Mouse (Mus musculus): ENCODE results near the gene Frmd8. TPM values are rescaled to one million over a fixed set of nuclear protein-coding genes. Genes with fewer than 3 reads are reported as not detected.

Gene Frmd8
- polyA plus RNA-seq, 1 experiment from 2014 or later, result 17.6 TPM

DNA sequence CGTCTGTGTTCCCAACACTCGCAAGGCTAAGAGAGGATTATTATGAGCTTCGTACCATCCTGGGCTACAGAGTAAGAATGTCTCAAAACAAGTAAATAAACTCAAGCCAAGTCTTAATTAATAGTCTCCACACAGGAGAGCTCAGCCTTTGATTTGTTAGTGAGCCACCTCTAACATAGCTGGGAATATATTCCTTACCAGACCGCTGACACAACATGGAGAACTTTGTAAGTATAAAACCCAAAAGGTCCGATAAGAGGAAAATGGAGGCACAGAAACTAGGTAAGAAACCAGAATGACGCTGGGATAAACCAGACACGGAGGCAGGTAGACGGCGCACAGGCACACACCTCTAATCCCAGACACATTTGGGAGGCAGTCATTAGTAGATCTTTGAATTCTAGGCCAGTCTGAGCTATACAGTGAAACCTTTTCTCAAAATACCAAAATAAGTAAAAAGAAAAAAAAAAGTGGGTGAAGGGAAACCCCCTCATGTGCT, 34.1 kb downstream of the Frmd8 start:
- ATAC-seq (ENCODE audit: low FRiP score, low read depth), result no peak
- H3K36me3 ChIP-seq, result no peaks in the 10 kb centered on the region
- WGBS, result 87% methylated on average over 9 of the region's 9 CpGs
- no peak overlapping the region for H3K27ac ChIP-seq (replicated peaks)
- H3K9ac ChIP-seq, result no peak overlapping the region
- no peak overlapping the region for H3K4me3 ChIP-seq
- H3K27me3 ChIP-seq, result no peaks in the 10 kb centered on the region
- H3K4me1 ChIP-seq (replicated peaks), result peaks cover 38% of the 10 kb centered on the region
- no peaks in the 10 kb centered on the region for H3K9me3 ChIP-seq
- H3K4me2 ChIP-seq, result no peak overlapping the region

DNA sequence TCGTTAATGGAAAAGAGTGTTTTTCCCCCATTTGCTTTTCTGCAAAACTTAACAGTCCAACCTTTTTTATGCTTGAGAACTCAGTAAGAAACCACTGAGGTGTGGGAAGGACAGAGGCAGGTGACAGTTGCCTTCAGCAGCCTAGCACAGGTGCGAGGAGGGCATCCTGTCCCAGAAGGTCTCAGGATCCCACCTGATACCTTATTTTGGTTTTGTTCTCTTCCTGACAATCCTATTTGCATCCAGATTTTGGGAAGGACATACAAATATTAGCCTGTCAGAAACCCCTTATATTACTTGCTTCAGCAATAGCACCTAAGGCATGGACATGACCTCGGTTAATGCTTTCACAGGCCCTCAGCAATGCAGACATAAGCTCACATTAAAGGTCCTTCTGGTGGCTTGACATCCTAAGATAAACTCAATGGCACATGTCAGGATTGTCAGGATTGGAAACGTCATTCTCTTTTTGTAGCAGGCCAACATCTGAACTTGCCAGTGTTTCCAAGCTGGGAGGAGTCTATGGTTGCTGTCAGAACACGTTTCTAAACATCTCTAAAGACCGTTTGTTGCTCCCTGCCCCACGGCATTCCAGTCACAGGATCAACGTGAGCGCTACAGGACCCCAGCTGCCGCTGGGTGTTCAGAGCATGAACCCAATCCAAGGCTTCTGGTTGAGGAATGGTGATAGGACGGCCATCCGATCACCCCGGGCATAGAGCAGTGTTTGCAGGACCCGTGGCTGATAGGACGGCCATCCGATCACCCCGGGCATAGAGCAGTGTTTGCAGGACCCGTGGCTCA, 34.8 kb downstream of the Frmd8 start:
- Histone ChIP-seq H3K27ac (replicated peaks) (no peak overlapping the region), H3K4me3 (no peak overlapping the region), H3K27me3 (no peaks in the 10 kb centered on the region), H3K9me3 (no peaks in the 10 kb centered on the region), H3K36me3 (no peaks in the 10 kb centered on the region), H3K9ac (no peak overlapping the region), H3K4me2 (no peak overlapping the region), H3K4me1 (replicated peaks) (peaks cover 35% of the 10 kb centered on the region)
- no peak for ATAC-seq (ENCODE audit: low FRiP score, low read depth)
- WGBS, result 79% methylated on average over 18 of the region's 18 CpGs

DNA sequence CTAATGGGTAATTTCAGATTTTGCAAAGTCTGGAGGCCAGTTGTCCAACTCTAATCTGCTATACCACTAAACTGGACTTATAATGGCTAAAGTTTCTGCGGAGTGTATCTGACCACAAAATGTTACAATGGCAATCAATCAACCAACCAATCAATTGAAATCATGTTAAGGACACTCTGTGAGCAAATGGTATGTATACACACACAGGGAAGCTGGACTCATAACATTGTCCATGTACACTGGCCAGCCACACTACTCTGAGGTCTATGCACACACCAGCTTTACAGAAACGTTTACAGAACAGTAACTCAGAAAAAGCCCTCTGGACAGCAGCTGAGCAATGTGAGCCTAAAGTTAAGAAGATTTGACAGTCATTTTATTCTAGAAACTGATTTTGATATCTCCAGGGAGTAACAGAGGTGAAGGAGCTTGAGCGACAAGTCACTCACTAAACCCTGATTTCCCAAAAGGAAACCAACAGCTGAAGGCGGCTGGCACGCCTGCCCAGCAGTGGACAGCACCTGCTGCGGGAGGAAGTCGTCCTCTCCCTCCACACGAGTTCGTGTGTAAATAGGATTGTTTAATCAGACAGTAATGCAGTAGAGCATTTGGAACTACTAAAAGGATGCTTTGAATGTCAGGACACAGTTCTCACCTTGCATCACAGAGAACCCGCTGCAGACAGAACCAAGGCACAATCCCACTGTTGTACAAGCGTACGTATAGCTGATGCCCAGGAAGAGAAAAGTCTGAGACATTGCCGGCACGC, 35.6 kb downstream of the Frmd8 start:
- 71% methylated on average over 14 of the region's 14 CpGs for WGBS
- no peaks in the 10 kb centered on the region for H3K36me3 ChIP-seq
- no peak for ATAC-seq (ENCODE audit: low FRiP score, low read depth)

DNA sequence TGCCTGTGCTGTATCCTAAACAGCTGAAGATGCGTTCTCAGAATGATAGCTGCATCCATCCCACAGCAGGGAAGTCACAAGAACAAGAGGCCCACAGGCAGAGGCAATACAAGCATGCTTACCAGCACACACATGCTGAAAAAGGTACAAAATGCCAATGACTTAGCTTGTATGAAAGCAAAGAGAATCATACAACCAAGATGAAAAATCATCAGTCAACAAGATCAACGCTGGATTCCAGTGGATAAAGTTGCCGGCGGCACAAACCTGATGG, 36.2 kb downstream of the Frmd8 start:
- WGBS, result 90% methylated on average over 4 of the region's 4 CpGs
- no peak for ATAC-seq (ENCODE audit: low FRiP score, low read depth)
- peaks cover 20% of the 10 kb centered on the region for H3K4me1 ChIP-seq (replicated peaks)

More for the DNA sequence above, 35.6 kb downstream of the Frmd8 start:
- Histone ChIP-seq H3K4me2 (no peak overlapping the region), H3K27ac (replicated peaks) (no peak overlapping the region), H3K4me1 (replicated peaks) (peaks cover 27% of the 10 kb centered on the region), H3K27me3 (no peaks in the 10 kb centered on the region), H3K4me3 (no peak overlapping the region), H3K9me3 (no peaks in the 10 kb centered on the region), H3K9ac (no peak overlapping the region)

DNA sequence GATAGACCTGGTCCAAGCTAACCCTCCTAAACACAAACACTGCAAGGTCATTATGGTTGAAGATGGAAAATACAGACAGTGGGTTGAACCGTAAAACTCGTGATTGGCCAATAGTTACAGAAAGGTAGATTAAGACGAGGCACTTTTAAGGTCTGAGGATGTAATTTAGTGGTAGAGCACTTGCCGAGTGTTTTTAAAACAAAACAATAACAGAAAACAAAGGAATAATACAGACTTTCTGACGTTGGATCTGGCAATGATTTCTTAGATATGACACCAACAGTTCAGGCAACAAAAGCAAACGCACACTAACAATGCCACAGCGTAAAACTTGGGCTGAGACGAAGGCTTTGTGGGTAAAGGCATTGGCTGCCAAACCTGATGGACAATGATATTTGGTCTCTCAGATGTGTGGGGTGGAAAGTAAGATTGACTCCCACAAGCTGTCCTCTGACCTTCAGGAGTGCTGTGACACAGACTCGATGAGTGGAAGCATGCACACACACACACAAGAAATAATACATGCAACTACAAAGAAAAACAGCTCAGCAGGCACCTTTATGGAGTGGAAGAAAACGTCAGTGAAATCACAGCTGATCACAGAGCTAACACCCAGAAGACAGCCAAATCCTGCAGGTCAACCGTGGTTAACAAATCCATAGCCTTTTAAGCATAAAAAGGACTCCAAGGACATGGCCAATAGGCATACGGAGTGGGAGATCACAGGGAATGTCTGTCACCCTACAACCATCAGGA, 36.8 kb downstream of the Frmd8 start:
- no peaks in the 10 kb centered on the region for H3K27me3 ChIP-seq
- no peaks in the 10 kb centered on the region for H3K9me3 ChIP-seq
- H3K36me3 ChIP-seq, result no peaks in the 10 kb centered on the region
- no peak overlapping the region for H3K4me3 ChIP-seq
- 78% methylated on average over 12 of the region's 12 CpGs for WGBS
- H3K4me1 ChIP-seq (replicated peaks), result peaks cover 15% of the 10 kb centered on the region
- no peak overlapping the region for H3K9ac ChIP-seq
- H3K4me2 ChIP-seq, result no peak overlapping the region
- ATAC-seq (ENCODE audit: low FRiP score, low read depth), result no peak
- H3K27ac ChIP-seq (replicated peaks), result no peak overlapping the region

More for the DNA sequence above, 36.2 kb downstream of the Frmd8 start:
- no peaks in the 10 kb centered on the region for H3K36me3 ChIP-seq
- no peak overlapping the region for H3K27ac ChIP-seq (replicated peaks)
- no peaks in the 10 kb centered on the region for H3K27me3 ChIP-seq
- H3K4me2 ChIP-seq, result no peak overlapping the region
- no peaks in the 10 kb centered on the region for H3K9me3 ChIP-seq
- no peak overlapping the region for H3K4me3 ChIP-seq
- no peak overlapping the region for H3K9ac ChIP-seq

DNA sequence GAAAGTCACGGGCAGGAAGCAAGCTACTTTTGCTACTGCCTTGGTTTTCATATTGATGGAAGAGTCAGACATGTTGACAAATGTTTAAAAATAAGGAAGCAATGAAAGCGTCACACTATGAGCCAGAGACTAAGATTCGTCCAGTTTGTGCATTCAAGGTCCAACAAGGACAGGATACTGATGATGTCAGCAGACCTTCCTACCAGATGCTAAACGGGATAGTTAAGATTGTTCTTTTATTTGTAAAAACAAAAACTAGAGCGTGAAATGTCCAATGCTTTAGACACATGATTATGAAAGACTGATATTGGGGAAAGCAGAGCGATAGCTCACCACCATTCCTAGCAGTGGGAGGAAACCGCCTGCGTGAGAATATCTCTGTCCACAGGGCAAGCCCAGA, 37.5 kb downstream of the Frmd8 start:
- ATAC-seq (ENCODE audit: low FRiP score, low read depth), result no peak
- Histone ChIP-seq H3K4me2 (no peak overlapping the region), H3K27me3 (no peaks in the 10 kb centered on the region), H3K27ac (replicated peaks) (no peak overlapping the region), H3K4me3 (no peak overlapping the region), H3K4me1 (replicated peaks) (peaks cover 8% of the 10 kb centered on the region; the same call in 1 of the 2 replicates), H3K9me3 (no peaks in the 10 kb centered on the region), H3K9ac (no peak overlapping the region), H3K36me3 (no peaks in the 10 kb centered on the region)
- WGBS, result 86% methylated on average over 8 of the region's 8 CpGs

DNA sequence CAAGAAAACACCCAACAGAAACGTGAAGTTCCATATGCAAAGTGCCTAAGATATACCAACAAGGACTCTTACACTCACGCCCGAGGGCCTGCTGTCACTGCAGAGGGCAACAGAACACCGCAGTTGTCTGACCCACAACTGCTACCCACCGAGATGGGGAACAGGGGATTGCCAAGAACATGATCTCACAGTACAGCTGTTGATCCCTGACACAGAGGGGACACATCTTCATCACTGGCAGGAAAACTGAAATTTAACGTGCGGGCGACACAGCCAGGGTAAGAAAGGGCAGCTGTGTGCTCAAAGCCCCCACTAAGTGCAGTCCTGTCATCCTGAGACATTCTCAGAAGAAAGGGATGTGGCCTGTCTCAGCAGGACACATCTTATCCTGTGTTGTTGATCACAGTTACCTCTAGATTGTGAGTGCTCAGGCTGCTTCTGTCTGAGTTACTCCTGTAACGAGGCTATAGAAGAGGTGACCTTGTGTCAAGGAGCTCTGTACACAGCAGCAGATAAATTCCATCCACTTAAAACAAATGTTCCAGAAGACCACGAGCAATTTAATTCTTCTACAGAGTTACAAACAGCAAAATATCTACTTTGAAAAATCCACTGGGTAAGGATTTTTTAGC, 38.0 kb downstream of the Frmd8 start:
- no peaks in the 10 kb centered on the region for H3K9me3 ChIP-seq
- H3K4me2 ChIP-seq, result no peak overlapping the region
- H3K27ac ChIP-seq (replicated peaks), result no peak overlapping the region
- H3K4me3 ChIP-seq, result no peak overlapping the region
- ATAC-seq (ENCODE audit: low FRiP score, low read depth), result no peak
- no peaks in the 10 kb centered on the region for H3K36me3 ChIP-seq
- 0 out of 2 replicates have a peak, but pooled peaks cover 3% of the 10 kb centered on the region for H3K4me1 ChIP-seq (replicated peaks)
- no peak overlapping the region for H3K9ac ChIP-seq
- no peaks in the 10 kb centered on the region for H3K27me3 ChIP-seq
- 74% methylated on average over 10 of the region's 10 CpGs for WGBS

DNA sequence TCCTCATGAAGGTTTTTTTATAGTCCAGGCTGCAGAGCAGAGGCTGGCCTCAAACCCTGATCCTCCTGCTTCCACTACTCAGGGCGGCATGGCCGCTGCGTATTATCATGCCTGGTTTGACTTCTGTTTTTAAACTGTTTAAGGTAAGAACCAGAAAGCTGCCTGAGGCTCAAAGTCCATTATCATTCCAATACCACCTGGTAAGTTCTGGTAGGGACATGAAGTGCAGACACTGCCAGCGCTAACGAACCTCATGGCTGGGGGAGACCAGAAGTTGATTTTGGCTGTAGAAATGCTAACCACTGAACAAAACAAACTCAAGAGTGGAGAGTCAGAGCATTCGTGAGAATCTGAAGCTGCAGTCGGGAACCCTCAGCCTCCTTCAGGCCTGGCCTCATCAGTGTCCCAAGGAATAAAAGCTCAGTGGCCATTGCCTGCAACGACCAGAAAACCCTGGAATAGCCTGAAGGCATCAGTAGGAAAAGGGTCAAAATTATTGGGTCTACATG, 39.1 kb downstream of the Frmd8 start:
- H3K9ac ChIP-seq, result no peak overlapping the region
- H3K27ac ChIP-seq (replicated peaks), result no peak overlapping the region
- ATAC-seq (ENCODE audit: low FRiP score, low read depth), result no peak
- 78% methylated on average over 8 of the region's 8 CpGs for WGBS
- no peak overlapping the region for H3K4me3 ChIP-seq
- no peaks in the 10 kb centered on the region for H3K36me3 ChIP-seq
- H3K4me2 ChIP-seq, result no peak overlapping the region
- no peaks in the 10 kb centered on the region for H3K4me1 ChIP-seq (replicated peaks)
- no peaks in the 10 kb centered on the region for H3K27me3 ChIP-seq
- H3K9me3 ChIP-seq, result no peaks in the 10 kb centered on the region

DNA sequence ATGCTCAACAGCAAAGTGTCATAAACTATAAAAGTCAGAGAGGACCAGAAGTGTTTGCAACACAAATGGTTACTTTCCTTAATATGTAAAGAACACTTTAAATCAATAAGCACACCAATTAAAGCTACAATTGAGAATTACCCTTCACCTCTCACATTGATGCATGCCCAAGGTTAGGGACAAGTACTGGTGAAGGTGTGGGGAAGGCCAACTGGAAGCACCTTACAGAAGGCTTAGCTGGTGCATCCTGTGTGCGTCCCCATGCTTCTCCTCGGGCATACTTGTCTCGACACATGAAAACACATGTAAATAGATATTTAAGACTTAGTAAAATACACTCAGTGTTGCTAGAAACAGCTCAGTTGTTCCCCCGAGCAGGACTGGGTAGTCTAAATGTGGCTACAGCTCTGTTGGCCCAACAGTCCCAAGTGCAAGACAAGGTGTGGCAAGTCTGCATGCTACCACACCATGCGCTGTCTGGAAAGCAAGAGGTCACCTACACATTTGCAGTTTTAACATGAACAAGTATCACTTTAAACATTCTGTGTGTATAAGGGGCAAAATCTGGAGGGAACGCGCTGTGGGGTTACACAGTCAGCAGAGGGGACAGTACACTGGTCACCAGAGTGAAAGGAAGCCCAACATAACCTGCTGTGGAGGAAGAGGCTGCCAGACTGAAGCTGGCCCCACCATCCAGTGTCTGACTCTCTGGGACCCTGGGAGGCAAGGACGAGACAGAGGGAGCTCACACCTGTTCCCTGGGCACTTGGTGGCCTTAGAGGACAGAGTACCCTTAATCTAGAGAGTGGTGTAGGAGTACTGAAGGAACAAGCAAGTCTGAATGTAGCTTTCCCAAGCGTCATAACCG, 39.8 kb downstream of the Frmd8 start:
- no peak overlapping the region for H3K9ac ChIP-seq
- no peaks in the 10 kb centered on the region for H3K36me3 ChIP-seq
- no peak overlapping the region for H3K4me3 ChIP-seq
- no peak overlapping the region for H3K4me2 ChIP-seq
- ATAC-seq (ENCODE audit: low FRiP score, low read depth), result no peak
- no peaks in the 10 kb centered on the region for H3K4me1 ChIP-seq (replicated peaks)
- WGBS, result 90% methylated on average over 10 of the region's 10 CpGs
- no peak overlapping the region for H3K27ac ChIP-seq (replicated peaks)
- H3K27me3 ChIP-seq, result no peaks in the 10 kb centered on the region
- H3K9me3 ChIP-seq, result no peaks in the 10 kb centered on the region

DNA sequence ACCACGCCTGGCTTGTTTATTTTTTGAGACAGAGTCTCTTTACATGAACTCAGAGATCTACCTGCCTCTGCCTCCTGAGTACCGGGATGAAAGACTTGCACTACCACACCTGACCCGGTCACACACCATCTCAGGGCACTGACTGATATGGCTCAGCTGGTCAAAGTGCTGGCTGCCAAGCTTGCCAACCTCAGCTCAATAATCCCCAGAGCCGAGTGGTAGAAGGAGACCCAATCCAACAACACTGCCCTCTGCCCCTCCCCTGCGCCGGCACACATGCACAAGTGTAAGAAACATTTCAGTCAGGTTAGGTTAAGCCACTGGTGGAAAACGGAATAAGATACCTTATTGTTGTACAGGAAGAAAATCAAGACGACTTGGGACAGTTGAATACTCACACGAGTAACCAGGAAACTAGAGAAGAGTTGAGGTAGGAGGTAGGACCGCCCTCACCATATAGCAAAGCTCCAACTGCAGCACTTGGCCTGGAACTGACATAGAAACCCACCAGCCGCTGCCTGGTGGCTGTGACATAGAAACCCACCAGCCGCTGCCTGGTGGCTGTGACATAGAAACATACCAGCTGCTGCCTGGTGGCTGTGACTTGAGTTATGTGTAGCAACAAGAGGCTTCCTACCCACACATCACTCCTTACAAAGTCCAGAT, 40.7 kb downstream of the Frmd8 start:
- Histone ChIP-seq H3K9ac (no peak overlapping the region), H3K27me3 (no peaks in the 10 kb centered on the region), H3K36me3 (no peaks in the 10 kb centered on the region), H3K4me3 (no peak overlapping the region), H3K9me3 (no peaks in the 10 kb centered on the region), H3K4me1 (replicated peaks) (0 out of 2 replicates have a peak, but pooled peaks cover 1% of the 10 kb centered on the region), H3K27ac (replicated peaks) (no peak overlapping the region), H3K4me2 (no peak overlapping the region)
- WGBS, result 96% methylated on average over 12 of the region's 12 CpGs
- ATAC-seq (ENCODE audit: low FRiP score, low read depth), result no peak
